Mouse (Mus musculus): Measurements from ENCODE around the gene Nim1k. TPM values are rescaled to one million over a fixed set of nuclear protein-coding genes. Genes with fewer than 3 reads are reported as not detected.
A peak's percentile ranks its signal among the peaks of the same experiment; 100 is the strongest.

Nim1k gene
- total and polyA plus RNA-seq, 2 experiments from 2014 or later, result 7.4 to 10.3 TPM

GRCm38 (mm10) chr13:119713821-119714220 is 41.9 kb downstream of the Nim1k start:
- Histone ChIP-seq H3K36me3 (ENCODE audit: insufficient read depth, low read length) (peaks cover 31% of the 10 kb centered on the region), H3K27me3 (ENCODE audit: insufficient read depth, low read length) (no peaks in the 10 kb centered on the region), H3K4me1 (ENCODE audit: insufficient read depth, low read length) (no peaks in the 10 kb centered on the region), H3K4me3 (ENCODE audit: low read length) (no peak overlapping the region), H3K9me3 (ENCODE audit: low read length) (no peaks in the 10 kb centered on the region), H3K27ac (peak overlapping the region; percentile 34; the same call in 1 of the 2 replicates), H3K9ac (replicated peaks; ENCODE audit: low read length) (no peak overlapping the region), H3K4me2 (ENCODE audit: low read depth, low read length) (no peak overlapping the region)
- ATAC-seq (peak; percentile 62), DNase-seq (ENCODE audit: low spot score) (peak; percentile 53)
- TF ChIP-seq CTCF (IDR thresholded peaks at IDR 0.05; ENCODE audit: low read depth), result no peak
- 46% methylated on average over 9 of the region's 9 CpGs for WGBS

GRCm38 (mm10) chr13:119713107-119713787 is 42.4 kb downstream of the Nim1k start:
- WGBS, result 62% methylated on average over 8 of the region's 8 CpGs
- TF ChIP-seq CTCF (IDR thresholded peaks at IDR 0.05; ENCODE audit: low read depth), result no peak
- no peak overlapping the region for H3K4me2 ChIP-seq (ENCODE audit: low read depth, low read length)
- DNase-seq (ENCODE audit: low spot score) (no peak), ATAC-seq (peak; percentile 10; the same call in 1 of the 2 replicates)
- H3K27me3 ChIP-seq (ENCODE audit: insufficient read depth, low read length), result no peaks in the 10 kb centered on the region
- no peaks in the 10 kb centered on the region for H3K9me3 ChIP-seq (ENCODE audit: low read length)
- H3K4me3 ChIP-seq (ENCODE audit: low read length), result no peak overlapping the region
- peak overlapping the region; percentile 34; the same call in 1 of the 2 replicates for H3K27ac ChIP-seq
- H3K36me3 ChIP-seq (ENCODE audit: insufficient read depth, low read length), result peaks cover 32% of the 10 kb centered on the region
- H3K9ac ChIP-seq (replicated peaks; ENCODE audit: low read length), result no peak overlapping the region
- no peaks in the 10 kb centered on the region for H3K4me1 ChIP-seq (ENCODE audit: insufficient read depth, low read length)

GRCm38 (mm10) chr13:119712463-119712862 is 43.2 kb downstream of the Nim1k start:
- no peak for TF ChIP-seq CTCF (IDR thresholded peaks at IDR 0.05; ENCODE audit: low read depth)
- Histone ChIP-seq H3K27ac (no peak overlapping the region), H3K4me2 (ENCODE audit: low read depth, low read length) (no peak overlapping the region), H3K9ac (replicated peaks; ENCODE audit: low read length) (no peak overlapping the region), H3K4me1 (ENCODE audit: insufficient read depth, low read length) (no peaks in the 10 kb centered on the region), H3K9me3 (ENCODE audit: low read length) (no peaks in the 10 kb centered on the region), H3K4me3 (ENCODE audit: low read length) (no peak overlapping the region), H3K36me3 (ENCODE audit: insufficient read depth, low read length) (peaks cover 32% of the 10 kb centered on the region), H3K27me3 (ENCODE audit: insufficient read depth, low read length) (no peaks in the 10 kb centered on the region)
- no peak for ATAC-seq
- no peak for DNase-seq (ENCODE audit: low spot score)
- 80% methylated on average over 11 of the region's 11 CpGs for WGBS

GRCm38 (mm10) chr13:119710268-119710610 is 45.4 kb downstream of the Nim1k start:
- peaks cover 47% of the 10 kb centered on the region for H3K36me3 ChIP-seq (ENCODE audit: insufficient read depth, low read length)
- no peaks in the 10 kb centered on the region for H3K9me3 ChIP-seq (ENCODE audit: low read length)
- TF ChIP-seq CTCF (IDR thresholded peaks at IDR 0.05; ENCODE audit: low read depth), result no peak
- ATAC-seq (no peak), DNase-seq (ENCODE audit: low spot score) (no peak)
- no peak overlapping the region for H3K4me3 ChIP-seq (ENCODE audit: low read length)
- no peaks in the 10 kb centered on the region for H3K4me1 ChIP-seq (ENCODE audit: insufficient read depth, low read length)
- H3K27ac ChIP-seq, result no peak overlapping the region
- H3K9ac ChIP-seq (replicated peaks; ENCODE audit: low read length), result no peak overlapping the region
- H3K4me2 ChIP-seq (ENCODE audit: low read depth, low read length), result no peak overlapping the region
- 85% methylated on average over 10 of the region's 10 CpGs for WGBS
- no peaks in the 10 kb centered on the region for H3K27me3 ChIP-seq (ENCODE audit: insufficient read depth, low read length)

- TF ChIP-seq CTCF (IDR thresholded peaks at IDR 0.05; ENCODE audit: low read depth), result no peak
- DNase-seq (ENCODE audit: low spot score) (no peak), ATAC-seq (0 out of 2 replicates have a peak, but pooled peaks have one; percentile 24)
- H3K4me1 ChIP-seq (ENCODE audit: insufficient read depth, low read length), result no peaks in the 10 kb centered on the region
- H3K27ac ChIP-seq, result no peak overlapping the region
- no peak overlapping the region for H3K9ac ChIP-seq (replicated peaks; ENCODE audit: low read length)
- no peaks in the 10 kb centered on the region for H3K27me3 ChIP-seq (ENCODE audit: insufficient read depth, low read length)
- WGBS, result 85% methylated on average over 8 of the region's 8 CpGs
- no peak overlapping the region for H3K4me2 ChIP-seq (ENCODE audit: low read depth, low read length)
- H3K4me3 ChIP-seq (ENCODE audit: low read length), result no peak overlapping the region
- H3K36me3 ChIP-seq (ENCODE audit: insufficient read depth, low read length), result peaks cover 51% of the 10 kb centered on the region
- H3K9me3 ChIP-seq (ENCODE audit: low read length), result no peaks in the 10 kb centered on the region
Observed at GRCm38 (mm10) chr13:119709388-119710267, 46.1 kb downstream of the Nim1k start.

- DNase-seq (ENCODE audit: low spot score), result no peak
- no peaks in the 10 kb centered on the region for H3K27me3 ChIP-seq (ENCODE audit: insufficient read depth, low read length)
- ATAC-seq, result no peak
- H3K9ac ChIP-seq (replicated peaks; ENCODE audit: low read length), result no peak overlapping the region
- H3K27ac ChIP-seq, result no peak overlapping the region
- H3K4me1 ChIP-seq (ENCODE audit: insufficient read depth, low read length), result no peaks in the 10 kb centered on the region
- WGBS, result 81% methylated on average over 5 of the region's 5 CpGs
- no peak overlapping the region for H3K4me2 ChIP-seq (ENCODE audit: low read depth, low read length)
- no peak for TF ChIP-seq CTCF (IDR thresholded peaks at IDR 0.05; ENCODE audit: low read depth)
- H3K9me3 ChIP-seq (ENCODE audit: low read length), result no peaks in the 10 kb centered on the region
- H3K4me3 ChIP-seq (ENCODE audit: low read length), result no peak overlapping the region
- H3K36me3 ChIP-seq (ENCODE audit: insufficient read depth, low read length), result peaks cover 57% of the 10 kb centered on the region
Observed at GRCm38 (mm10) chr13:119708941-119709340, 46.7 kb downstream of the Nim1k start.
